Mouse (Mus musculus) limb, embryonic 14.5 days (tissue): ENCODE data around the gene Gm8439. TPM values are rescaled to one million over a fixed set of nuclear protein-coding genes. Genes with fewer than 3 reads are reported as not detected.
"Not testable (repeated sequence)": the region's sequence is repeated elsewhere in the genome, so short reads cannot be mapped to it uniquely, and the experiment has no call there.

ENCODE experiments used
- ATAC-seq: fragments of 200-750 bp; cut with Nextera tagmentation; 2 replicates; pipeline ENCODE4 v1.8.0; 2017; ENCODE audit warnings: low read depth, moderate number of reproducible peaks, moderate TSS enrichment; ENCODE audit not compliant: low FRiP score
- DNase-seq: peaks from one replicate; pipeline ENCODE4 v3.0.0-alpha.2; 2015; ENCODE audit warnings: low spot score
- H3K27ac ChIP-seq: fragments of 300-500 bp; sonication (generic); replicated peaks from 2 replicates; pipeline ENCODE4 v1.5.1; 2014; ENCODE audit warnings: low read depth, mild to moderate bottlenecking, low read length, moderate library complexity, mixed read lengths
- H3K27me3 ChIP-seq: fragments of 300-500 bp; sonication (generic); 2 replicates; pipeline ENCODE4 v1.6.1; 2014; ENCODE audit warnings: low read length, mixed read lengths; ENCODE audit not compliant: control insufficient read depth, insufficient read depth
- H3K36me3 ChIP-seq: fragments of 300-500 bp; sonication (generic); 2 replicates; pipeline ENCODE4 v1.6.1; 2014; ENCODE audit warnings: mild to moderate bottlenecking, low read length, moderate library complexity, mixed read lengths; ENCODE audit not compliant: control insufficient read depth, insufficient read depth
- H3K4me1 ChIP-seq: fragments of 300-500 bp; sonication (generic); 2 replicates; pipeline ENCODE4 v1.6.1; 2014; ENCODE audit warnings: antibody characterized with exemption, low read length, mixed read lengths; ENCODE audit not compliant: control insufficient read depth, insufficient read depth
- H3K4me2 ChIP-seq: fragments of 300-500 bp; sonication (generic); replicated peaks from 2 replicates; pipeline ENCODE4 v1.6.1; 2014; ENCODE audit warnings: low read depth, mild to moderate bottlenecking, low read length, moderate library complexity; ENCODE audit not compliant: severe bottlenecking
- H3K4me3 ChIP-seq: fragments of 300-500 bp; sonication (generic); replicated peaks from 2 replicates; pipeline ENCODE4 v1.5.1; 2014; ENCODE audit warnings: low read length
- H3K9ac ChIP-seq: fragments of 300-500 bp; sonication (generic); 2 replicates; pipeline ENCODE4 v1.6.1; 2014; ENCODE audit warnings: mild to moderate bottlenecking, low read depth, low read length, moderate library complexity; ENCODE audit not compliant: severe bottlenecking
- H3K9me3 ChIP-seq: fragments of 300-500 bp; sonication (generic); 2 replicates; pipeline ENCODE4 v1.6.1; 2016; ENCODE audit warnings: low read length; ENCODE audit not compliant: control insufficient read depth
- POLR2A ChIP-seq: fragments of 200-500 bp; IDR thresholded peaks from 2 replicates; pipeline ENCODE4 v1.8.0; 2012; ENCODE audit warnings: inconsistent platforms, mild to moderate bottlenecking, moderate library complexity, borderline replicate concordance; ENCODE audit not compliant: insufficient read depth, insufficient read length; ENCODE audit errors: extremely low read depth
- WGBS: fragments of 180-500 bp; shearing (Covaris S2); extraction: QIAGEN DNeasy Blood & Tissue Kit; methylation state at CpG from one replicate; pipeline ENCODE4 v1.1.7; 2014; 5-methylcytosine and 5-hydroxymethylcytosine counted together
- polyA plus RNA-seq, 2 experiments: library from polyadenylated mRNA; depleted of rRNA in 1 of 2; stranded (reverse) in 1 of 2; unstranded in 1 of 2; fragments of >200 nt; fragmentation: Nextera tagmentation in 1 of 2; extraction: Ambion mirVana in 1 of 2; gene quantifications; 2 replicates each; pipeline versions ENCODE4 v1.2.1 to v1.2.3; 2012 to 2014

Gm8439 gene
- polyA plus RNA-seq, 2 experiments, result not detected

DNA sequence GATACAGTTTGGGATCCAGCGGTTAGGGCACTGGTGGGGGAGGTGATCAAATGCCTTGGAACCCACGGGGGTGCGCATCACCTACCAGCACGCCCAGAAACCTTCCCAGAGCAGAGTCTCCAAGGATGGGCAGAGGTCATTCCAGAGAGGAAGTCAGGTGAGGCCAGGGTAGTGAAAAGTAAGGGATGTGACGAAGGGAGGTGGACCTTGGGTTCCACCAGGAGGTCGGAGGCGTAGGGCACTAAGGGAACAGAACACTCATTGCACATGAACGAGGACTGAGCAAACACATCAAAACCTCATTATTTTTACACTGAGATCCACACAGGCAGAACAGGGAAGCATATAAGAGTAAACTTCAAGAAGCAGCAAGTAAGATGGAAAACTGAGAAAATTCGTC, 6.8 kb upstream of the Gm8439 start:
- ATAC-seq, result no peak
- WGBS, result 82% methylated on average over 9 of the region's 9 CpGs
- no peak for DNase-seq
- Histone ChIP-seq H3K4me3 (no peak overlapping the region), H3K4me2 (no peak overlapping the region), H3K9me3 (no peaks in the 10 kb centered on the region), H3K4me1 (no peaks in the 10 kb centered on the region), H3K36me3 (no peaks in the 10 kb centered on the region), H3K9ac (no peak overlapping the region), H3K27me3 (no peaks in the 10 kb centered on the region), H3K27ac (no peak overlapping the region)
- TF ChIP-seq POLR2A, result no peak

DNA sequence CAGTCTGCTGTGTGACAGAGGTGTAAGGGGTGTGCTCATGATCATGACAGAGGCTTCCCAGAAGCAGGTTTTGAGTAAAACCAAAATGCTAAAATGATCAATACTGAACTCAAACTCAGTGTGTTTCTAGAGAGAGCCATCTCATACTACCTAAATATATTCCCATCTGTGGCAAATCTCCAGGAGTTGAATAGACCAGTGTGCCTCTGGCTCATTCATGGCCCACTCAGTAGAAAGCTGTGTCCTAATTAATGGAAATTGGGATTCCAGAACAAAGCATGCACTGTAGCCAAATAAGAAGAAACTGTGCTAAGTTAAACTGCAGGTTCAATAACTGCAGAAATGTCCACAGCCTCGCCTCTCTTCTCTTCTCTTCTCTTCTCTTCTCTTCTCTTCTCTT, 1.6 kb upstream of the Gm8439 start:
- 81% methylated on average over 1 of the region's 1 CpGs for WGBS
- Histone ChIP-seq H3K9me3 (no peaks in the 10 kb centered on the region), H3K4me1 (peaks cover 4% of the 10 kb centered on the region), H3K4me2 (no peak overlapping the region), H3K27me3 (no peaks in the 10 kb centered on the region), H3K9ac (no peak overlapping the region), H3K36me3 (no peaks in the 10 kb centered on the region), H3K4me3 (no peak overlapping the region), H3K27ac (no peak overlapping the region)
- ATAC-seq, result no peak
- TF ChIP-seq POLR2A, result no peak
- DNase-seq, result no peak

DNA sequence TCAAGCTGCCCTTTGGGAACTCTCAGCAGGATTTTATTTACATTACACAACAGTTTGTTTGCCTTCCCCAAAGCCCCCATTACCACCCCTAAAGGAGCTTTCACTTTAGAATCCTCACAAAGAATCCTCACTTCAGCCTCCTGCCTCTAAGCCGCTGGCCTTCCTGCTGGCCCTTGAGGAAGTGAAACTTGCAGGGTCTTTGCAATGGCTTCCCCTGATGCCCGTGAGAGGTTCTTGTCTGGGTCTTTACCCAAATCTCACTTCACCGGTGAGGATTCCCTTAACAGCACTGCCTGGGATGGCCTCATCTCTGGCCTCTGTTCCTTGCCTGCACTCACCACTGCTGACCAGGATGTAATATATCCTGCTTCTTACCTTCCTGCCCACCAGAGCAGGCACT, 525 bp downstream of the Gm8439 start:
- Histone ChIP-seq H3K36me3 (no peaks in the 10 kb centered on the region), H3K4me2 (no peak overlapping the region), H3K27me3 (no peaks in the 10 kb centered on the region), H3K4me3 (no peak overlapping the region), H3K27ac (no peak overlapping the region), H3K9ac (no peak overlapping the region), H3K4me1 (peaks cover 4% of the 10 kb centered on the region), H3K9me3 (no peaks in the 10 kb centered on the region)
- DNase-seq, result no peak
- no peak for TF ChIP-seq POLR2A
- 22% methylated on average over 3 of the region's 3 CpGs for WGBS
- no peak for ATAC-seq

DNA sequence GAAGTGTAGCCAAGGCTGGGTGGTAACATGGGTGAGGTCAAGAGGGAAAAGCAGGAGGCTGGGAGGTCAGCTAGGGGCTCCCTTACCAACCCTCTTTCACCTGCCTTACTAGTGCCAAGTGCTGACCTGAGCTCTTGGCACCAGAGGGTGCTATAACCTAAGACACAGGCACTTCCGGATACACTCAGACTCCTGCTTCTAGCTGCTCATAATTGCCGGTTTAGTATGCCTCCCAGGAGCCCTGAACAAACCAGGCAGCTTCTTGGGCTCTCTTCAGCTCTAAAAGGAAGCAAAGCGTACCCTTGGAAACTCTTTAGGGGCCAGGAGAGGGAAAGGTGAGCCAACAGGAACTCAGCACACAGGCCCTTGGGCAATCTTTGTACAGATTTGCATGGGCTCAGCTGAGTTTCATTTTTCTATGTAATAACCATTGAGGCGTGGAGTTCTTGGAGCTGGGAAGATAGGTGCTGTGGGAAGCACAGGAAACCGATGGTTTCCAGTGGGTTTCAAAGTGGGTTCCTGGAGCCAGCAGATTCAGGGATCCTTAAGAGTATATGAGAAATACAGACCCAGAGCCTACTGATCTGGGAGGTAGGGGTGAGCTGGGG, 1.4 kb downstream of the Gm8439 start:
- Histone ChIP-seq H3K27me3 (no peaks in the 10 kb centered on the region), H3K9ac (no peak overlapping the region), H3K36me3 (no peaks in the 10 kb centered on the region), H3K9me3 (no peaks in the 10 kb centered on the region), H3K27ac (no peak overlapping the region), H3K4me3 (no peak overlapping the region), H3K4me1 (peaks cover 4% of the 10 kb centered on the region), H3K4me2 (no peak overlapping the region)
- 21% methylated on average over 5 of the region's 5 CpGs for WGBS
- peak; percentile 78 for DNase-seq
- ATAC-seq, result peak; percentile 86
- no peak for TF ChIP-seq POLR2A

DNA sequence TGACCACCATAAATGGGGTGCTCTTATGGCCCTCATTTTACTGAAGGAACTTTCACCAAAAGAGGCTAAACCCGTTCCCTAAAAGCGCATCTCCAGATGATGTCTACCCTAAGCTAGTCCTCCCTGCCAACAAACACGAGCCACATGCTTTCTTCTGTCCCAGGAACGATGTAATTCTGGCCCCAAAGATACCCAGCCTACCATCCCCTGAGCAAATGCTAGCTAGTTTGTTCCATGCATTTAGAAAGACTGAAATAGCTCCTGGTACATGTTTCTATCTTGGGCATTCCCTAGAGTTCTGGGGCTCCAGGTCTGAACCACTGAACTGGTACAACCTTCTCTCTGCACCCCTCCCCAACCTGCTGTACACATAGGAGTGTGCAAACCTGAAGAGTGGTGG, 2.4 kb downstream of the Gm8439 start:
- no peak overlapping the region for H3K4me3 ChIP-seq
- TF ChIP-seq POLR2A, result no peak
- no peak overlapping the region for H3K27ac ChIP-seq
- ATAC-seq (no peak), DNase-seq (no peak)
- H3K36me3 ChIP-seq, result no peaks in the 10 kb centered on the region
- H3K4me1 ChIP-seq, result peaks cover 4% of the 10 kb centered on the region
- no peaks in the 10 kb centered on the region for H3K27me3 ChIP-seq
- H3K9me3 ChIP-seq, result no peaks in the 10 kb centered on the region
- H3K4me2 ChIP-seq, result no peak overlapping the region
- 82% methylated on average over 4 of the region's 4 CpGs for WGBS
- H3K9ac ChIP-seq, result no peak overlapping the region

DNA sequence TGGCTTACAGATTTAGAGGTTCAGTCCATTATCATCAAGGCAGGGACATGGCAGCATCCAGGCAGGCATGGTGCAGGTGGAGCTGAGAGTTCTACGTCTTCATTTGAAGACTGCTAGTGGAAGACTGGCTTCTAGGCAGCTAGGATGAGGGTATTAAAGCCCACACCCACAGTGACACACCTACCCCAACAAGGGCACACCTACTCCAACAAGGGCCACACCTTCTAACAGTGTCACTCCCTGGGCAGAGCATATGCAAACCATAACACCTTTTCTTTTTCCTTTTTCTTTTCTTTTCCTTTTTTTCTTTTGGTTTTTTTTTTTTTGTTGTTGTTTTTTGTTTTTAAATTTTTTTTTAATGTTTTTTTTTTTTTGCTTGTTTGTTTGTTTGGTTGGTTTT, 7.7 kb downstream of the Gm8439 start:
- ATAC-seq, H3K9ac ChIP-seq, H3K9me3 ChIP-seq, H3K4me1 ChIP-seq, H3K4me2 ChIP-seq, H3K27ac ChIP-seq, H3K27me3 ChIP-seq, DNase-seq, H3K36me3 ChIP-seq, H3K4me3 ChIP-seq: not testable (repeated sequence)
- 79% methylated on average over 1 of the region's 1 CpGs for WGBS
